Mouse (Mus musculus): ENCODE data around the gene Kif4. TPM values are rescaled to one million over a fixed set of nuclear protein-coding genes. Genes with fewer than 3 reads are reported as not detected.

Kif4 gene
- total and polyA plus RNA-seq, 3 experiments: 24.0 to 34.6 (median 29.5) TPM

DNA sequence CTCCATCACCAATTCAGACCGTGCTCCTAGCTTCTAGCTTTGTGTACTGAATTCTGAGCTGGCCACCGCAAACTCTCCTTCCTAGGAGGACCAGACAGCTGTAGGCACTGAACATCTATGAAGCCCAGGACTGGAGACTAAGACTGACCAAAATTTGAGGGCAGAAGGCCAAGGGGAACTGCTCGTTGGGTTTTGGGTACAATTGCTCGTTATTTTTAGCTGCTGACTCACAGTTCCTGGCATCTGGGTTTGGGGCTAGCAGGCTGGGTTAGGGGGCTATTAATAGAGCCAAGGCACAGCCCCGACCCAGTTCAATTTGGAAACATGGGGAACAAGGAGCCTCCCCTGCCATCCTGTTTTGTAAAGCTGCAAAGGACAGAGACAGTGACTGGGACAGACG is 115.2 kb downstream of the Kif4 start:
- Histone ChIP-seq H3K4me3 (replicated peaks in 1 of 3; ENCODE audit: low read depth in 2 of 3, low read length in 2 of 3, poor library complexity in 1 of 3) (no peak overlapping the region), H3K4me2 (ENCODE audit: insufficient read depth, low read depth, poor library complexity, severe bottlenecking) (0 out of 2 replicates have a peak overlapping the region, but pooled peaks have one; percentile 21), H3K9me3 (replicated peaks; ENCODE audit: low read length) (no peaks in the 10 kb centered on the region), H3K36me3 (replicated peaks in 1 of 2; ENCODE audit: control insufficient read depth in 1 of 2, insufficient read depth in 1 of 2, low read length in 1 of 2) (no peaks in the 10 kb centered on the region), H3K4me1 (ENCODE audit: control insufficient read depth in 1 of 2, insufficient read depth in 2 of 2) (peaks cover 6 to 10% of the 10 kb centered on the region in 2 experiments), H3K9ac (ENCODE audit: insufficient read depth, low read depth) (0 out of 2 replicates have a peak overlapping the region, but pooled peaks have one; percentile 26), H3K79me2 (replicated peaks; ENCODE audit: control insufficient read depth, extremely low read depth, insufficient read depth, poor library complexity, severe bottlenecking) (no peaks in the 10 kb centered on the region), H3K27me3 (replicated peaks) (no peaks in the 10 kb centered on the region), H3K27ac (ENCODE audit: insufficient read depth, low read depth) (no peak overlapping the region)
- DNase-seq (ENCODE audit: extremely low read depth): peak; percentile 35
- dilution Hi-C loops (cut with MboI; ENCODE audit: extremely low pct_ligation_motif_present, extremely low pct_unique_long_range_greater_than_20kb, low sequenced_read_pairs): no loop called here
- in situ Hi-C loops (cut with MboI; ENCODE audit: low pct_ligation_motif_present, low pct_unique_long_range_greater_than_20kb, low sequenced_read_pairs): no loop called here
- TF ChIP-seq ZNF384 (IDR thresholded peaks at IDR 0.05; ENCODE audit: low read depth, low read length): no peak
- no peak for TF ChIP-seq POLR2AphosphoS2 (IDR thresholded peaks at IDR 0.05; ENCODE audit: low read depth, low read length)
- TF ChIP-seq MEF2A (IDR thresholded peaks at IDR 0.05; ENCODE audit: borderline replicate concordance, low read depth, low read length): peak; percentile 83; the same call in 1 of the 2 replicates
- TF ChIP-seq CHD2 (IDR thresholded peaks at IDR 0.05; ENCODE audit: low read length): no peak

DNA sequence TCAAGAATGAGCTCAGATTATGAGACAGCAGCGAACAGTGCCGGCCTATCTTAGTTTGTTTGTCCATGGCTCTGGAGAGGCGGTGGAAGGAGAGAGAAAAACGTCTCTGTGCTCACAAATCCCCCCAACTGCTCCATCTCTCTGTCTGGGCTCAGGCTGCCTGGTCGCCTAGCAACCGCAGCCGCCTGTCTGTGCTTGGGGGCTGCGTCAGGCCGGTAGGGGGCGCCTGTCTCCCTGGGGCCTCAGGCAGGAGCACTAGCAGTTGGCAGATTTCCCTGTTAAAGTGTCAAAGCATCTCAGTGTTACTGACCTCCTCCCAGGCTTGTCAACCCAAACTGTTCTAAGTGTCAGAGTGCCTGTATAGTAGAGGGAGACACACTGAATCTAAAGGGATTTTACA is 116.4 kb downstream of the Kif4 start:
- Histone ChIP-seq H3K4me1 (ENCODE audit: control insufficient read depth in 1 of 2, insufficient read depth in 2 of 2) (peaks cover 6 to 10% of the 10 kb centered on the region in 2 experiments), H3K79me2 (replicated peaks; ENCODE audit: control insufficient read depth, extremely low read depth, insufficient read depth, poor library complexity, severe bottlenecking) (no peaks in the 10 kb centered on the region), H3K36me3 (replicated peaks in 1 of 2; ENCODE audit: control insufficient read depth in 1 of 2, insufficient read depth in 1 of 2, low read length in 1 of 2) (no peaks in the 10 kb centered on the region), H3K9ac (ENCODE audit: insufficient read depth, low read depth) (no peak overlapping the region), H3K9me3 (replicated peaks; ENCODE audit: low read length) (no peaks in the 10 kb centered on the region), H3K27ac (ENCODE audit: insufficient read depth, low read depth) (no peak overlapping the region), H3K27me3 (replicated peaks) (no peaks in the 10 kb centered on the region), H3K4me2 (ENCODE audit: insufficient read depth, low read depth, poor library complexity, severe bottlenecking) (no peak overlapping the region), H3K4me3 (replicated peaks in 1 of 3; ENCODE audit: low read depth in 2 of 3, low read length in 2 of 3, poor library complexity in 1 of 3) (no peak overlapping the region)
- peak; percentile 38 for DNase-seq (ENCODE audit: extremely low read depth)
- dilution Hi-C loops (cut with MboI; ENCODE audit: extremely low pct_ligation_motif_present, extremely low pct_unique_long_range_greater_than_20kb, low sequenced_read_pairs) (no loop called here), in situ Hi-C loops (cut with MboI; ENCODE audit: low pct_ligation_motif_present, low pct_unique_long_range_greater_than_20kb, low sequenced_read_pairs) (no loop called here)
- TF ChIP-seq UBTF (IDR thresholded peaks at IDR 0.05; ENCODE audit: low read depth, low read length) (no peak), SMC3 (IDR thresholded peaks at IDR 0.05; ENCODE audit: low read depth, low read length) (peak; percentile 21), ZMIZ1 (IDR thresholded peaks at IDR 0.05; ENCODE audit: low read depth, low read length) (no peak), NELFE (IDR thresholded peaks at IDR 0.05; ENCODE audit: low read depth, low read length) (no peak), TCF12 (IDR thresholded peaks at IDR 0.05; ENCODE audit: low read depth, low read length) (no peak), JUN (IDR thresholded peaks at IDR 0.05; ENCODE audit: insufficient read depth, low read depth, low read length) (no peak), CTCF (conservative IDR thresholded peaks at IDR 0.05 in 1 of 2, IDR thresholded peaks at IDR 0.05 in 1 of 2; ENCODE audit: low read depth in 2 of 2, low read length in 2 of 2) (peak in 1 of 2 experiments; percentile 54; a peak in 2 of 4 replicates), USF2 (conservative IDR thresholded peaks at IDR 0.05; ENCODE audit: low read depth, low read length) (no peak), ZC3H11A (IDR thresholded peaks at IDR 0.05; ENCODE audit: low read depth, low read length) (no peak), PAX5 (IDR thresholded peaks at IDR 0.05; ENCODE audit: low read length) (no peak), TBP (conservative IDR thresholded peaks at IDR 0.05; ENCODE audit: low read depth, low read length) (no peak), USF1 (IDR thresholded peaks at IDR 0.05; ENCODE audit: low read depth, low read length) (no peak), MAZ (IDR thresholded peaks at IDR 0.05; ENCODE audit: low read depth, low read length) (no peak)

Measured in CH12.LX (cell line).